Mouse (Mus musculus) adrenal gland, adult 8-10 months (tissue): Measurements from ENCODE around the gene Adprhl2. TPM values are rescaled to one million over a fixed set of nuclear protein-coding genes. Genes with fewer than 3 reads are reported as not detected.
A peak's percentile ranks its signal among the peaks of the same experiment; 100 is the strongest.

Experiments
- DNase-seq: peaks from one replicate; pipeline ENCODE4 v3.0.0; 2022
- total RNA-seq, 4 experiments: library from RNA; stranded (reverse); gene quantifications; 2 replicates each; pipeline ENCODE4 v1.2.4; 2022

Gene Adprhl2
- total RNA-seq, 4 experiments from 2014 or later = 35.8 to 37.8 (median 37.2) TPM

DNA sequence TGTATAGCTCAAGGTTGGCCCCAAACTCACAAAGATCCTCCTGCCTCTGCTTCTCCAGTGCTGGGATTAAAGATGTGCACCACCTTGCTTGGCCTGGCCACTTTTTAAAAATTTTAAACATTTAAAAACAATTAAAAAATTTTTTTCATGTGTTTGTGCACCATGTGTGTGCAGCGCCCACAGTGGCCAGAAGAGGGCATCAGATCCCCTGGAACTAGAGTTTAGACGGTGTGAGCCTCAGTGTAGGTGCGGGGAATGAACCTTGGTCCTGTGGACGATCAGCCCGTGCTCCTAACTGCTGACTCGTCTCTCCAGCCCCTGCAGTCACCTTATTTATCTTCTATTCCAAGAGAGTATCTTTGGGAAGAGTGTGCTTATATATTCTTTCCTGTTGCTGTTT is 15.4 kb downstream of the Adprhl2 start:
- no peak for DNase-seq

DNA sequence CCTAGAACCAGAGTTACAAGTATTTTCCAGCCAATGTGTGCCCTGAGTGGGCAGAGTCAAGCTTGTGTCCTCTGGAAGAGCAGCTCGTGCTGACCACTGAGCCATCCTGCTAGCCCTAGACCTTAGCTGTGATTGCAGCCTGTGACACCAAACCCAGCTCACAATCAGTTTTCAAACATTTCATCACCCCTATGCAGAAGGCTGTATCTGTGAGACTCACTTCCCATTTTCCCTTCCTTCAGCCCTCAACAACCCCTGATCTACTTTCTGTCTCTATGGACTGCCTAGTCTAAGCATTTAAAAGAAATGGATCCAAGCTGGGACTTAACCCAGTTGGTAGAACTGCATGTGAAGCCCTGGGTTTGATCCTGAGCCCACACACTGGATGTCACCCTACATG is 16.1 kb downstream of the Adprhl2 start:
- no peak for DNase-seq

DNA sequence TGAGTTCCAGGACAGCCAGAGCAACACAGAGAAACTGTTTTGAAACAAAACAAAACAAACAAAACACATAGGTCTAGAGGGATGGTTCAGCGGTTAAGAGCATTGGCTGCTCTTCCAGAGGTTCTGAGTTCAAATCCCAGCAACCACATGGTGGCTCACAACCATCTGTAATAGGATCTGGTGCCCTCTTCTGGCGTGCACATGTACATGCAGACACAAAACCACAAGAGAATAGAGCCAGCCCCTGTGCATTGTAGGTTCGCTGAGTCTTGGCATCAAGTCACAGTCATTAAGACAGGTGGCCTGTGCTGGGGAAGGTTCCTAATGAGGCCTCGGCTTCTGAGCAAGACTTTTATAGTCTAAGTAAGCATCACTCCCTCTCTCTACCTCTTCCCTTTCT is 17.6 kb downstream of the Adprhl2 start:
- DNase-seq = no peak

DNA sequence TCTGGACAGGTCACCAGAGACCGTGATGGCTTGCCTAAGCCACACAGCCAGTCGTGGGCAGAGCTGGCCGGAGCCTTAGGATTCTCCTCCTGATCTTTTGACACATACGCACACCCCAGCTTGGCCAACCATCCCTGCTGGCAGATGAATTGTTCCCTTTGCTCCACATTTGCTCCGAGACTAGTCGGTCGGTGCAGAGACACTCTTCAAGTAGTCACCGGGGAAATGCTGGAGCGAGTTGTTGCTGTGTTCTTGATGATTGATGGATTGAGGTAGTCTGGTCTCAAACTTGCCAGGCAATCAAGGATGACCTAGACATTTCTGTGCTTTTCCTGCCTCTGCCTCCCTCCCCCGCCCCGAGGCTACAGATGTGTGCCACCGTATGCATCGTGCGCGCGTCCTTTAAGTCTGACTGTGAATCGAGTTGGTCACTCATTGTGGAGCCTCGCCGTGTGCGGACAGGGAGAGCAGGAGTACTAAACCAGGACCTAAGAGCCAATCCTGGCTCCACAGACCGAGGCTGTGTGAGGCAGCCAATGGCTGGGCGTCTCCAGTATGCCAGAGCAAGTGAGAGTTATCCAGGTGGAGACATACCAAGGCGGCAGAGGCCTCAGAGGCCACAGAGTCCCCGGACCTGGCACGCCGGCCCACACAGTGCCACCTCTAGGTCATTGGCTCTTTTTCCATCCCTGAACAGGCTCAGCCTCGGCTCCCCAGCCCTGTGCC is 19.8 kb downstream of the Adprhl2 start:
- no peak for DNase-seq

DNA sequence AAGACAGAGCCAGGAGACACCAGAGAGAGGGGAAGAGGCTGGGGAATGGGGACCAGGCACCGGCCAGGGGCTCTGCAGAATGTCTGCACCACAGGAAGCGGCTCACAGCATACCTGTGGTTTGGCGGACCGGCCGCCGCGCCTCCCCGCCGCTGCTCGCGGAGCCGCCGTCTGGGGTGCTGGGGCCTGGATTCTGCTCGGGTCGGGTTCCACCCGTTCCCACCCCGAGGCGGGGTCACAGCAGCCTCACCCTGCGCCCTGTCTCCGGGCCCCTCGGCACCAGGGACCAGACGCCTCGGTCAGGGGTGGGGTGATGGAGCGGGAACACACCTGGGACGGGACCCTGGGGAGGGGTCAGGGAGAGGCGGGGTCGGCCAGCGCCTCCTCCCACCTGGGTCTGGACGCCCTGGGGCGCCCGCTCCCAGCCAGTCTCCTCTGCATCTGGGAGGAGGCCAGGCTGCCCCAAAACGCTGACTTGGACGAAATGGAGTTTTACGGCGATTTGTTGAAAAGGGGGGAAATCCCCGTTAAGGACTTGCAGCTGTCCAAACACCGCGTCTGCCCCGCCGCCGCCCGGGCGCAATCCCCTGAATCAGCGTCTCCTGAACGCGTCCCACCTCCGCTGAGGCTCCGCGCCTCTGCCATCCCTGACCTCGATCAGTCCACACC is 20.5 kb downstream of the Adprhl2 start:
- DNase-seq = no peak

DNA sequence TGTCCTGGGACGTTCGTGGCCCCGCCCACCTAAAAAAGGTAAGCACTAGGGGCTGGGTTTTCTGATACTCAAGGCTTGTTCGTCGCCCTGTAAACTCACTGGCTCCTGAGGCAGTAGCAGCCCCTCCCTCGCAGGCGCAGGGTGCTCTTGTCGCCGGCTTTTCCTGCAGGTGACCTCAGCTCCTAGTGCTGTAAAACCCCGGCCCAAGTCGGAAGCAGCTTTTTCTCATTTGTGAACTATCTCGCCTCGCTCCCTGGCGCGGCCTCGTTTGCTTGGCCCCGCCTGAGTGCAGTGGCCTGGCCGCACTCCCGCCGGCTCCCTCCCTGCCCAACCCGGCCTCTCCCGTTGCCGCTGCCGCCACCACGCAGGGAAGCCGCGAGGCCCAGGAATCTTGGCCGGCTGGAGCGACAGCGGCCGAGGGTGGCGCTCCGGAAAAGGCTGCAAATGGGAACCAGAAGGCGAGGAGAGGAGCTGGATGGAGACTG is 24.8 kb downstream of the Adprhl2 start:
- no peak for DNase-seq

DNA sequence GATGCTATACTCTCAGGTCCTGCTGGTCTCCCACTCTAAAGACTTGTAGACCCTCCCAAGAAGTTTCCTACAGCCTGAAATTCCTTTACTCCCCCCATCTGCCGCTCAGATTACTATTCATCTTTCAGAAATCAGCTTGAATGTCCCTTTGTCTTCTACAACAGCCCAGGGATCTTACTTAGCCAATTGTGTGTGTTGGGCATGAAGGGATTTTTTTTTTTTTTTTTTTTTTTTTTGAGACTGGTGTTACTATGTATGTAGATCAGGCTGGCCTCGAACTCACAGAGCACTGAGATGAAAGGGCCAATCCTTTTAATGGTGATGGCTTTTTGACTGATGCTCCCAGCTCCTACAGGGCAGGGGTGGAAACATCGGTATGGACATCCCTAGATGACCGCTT is 25.6 kb downstream of the Adprhl2 start:
- no peak for DNase-seq

DNA sequence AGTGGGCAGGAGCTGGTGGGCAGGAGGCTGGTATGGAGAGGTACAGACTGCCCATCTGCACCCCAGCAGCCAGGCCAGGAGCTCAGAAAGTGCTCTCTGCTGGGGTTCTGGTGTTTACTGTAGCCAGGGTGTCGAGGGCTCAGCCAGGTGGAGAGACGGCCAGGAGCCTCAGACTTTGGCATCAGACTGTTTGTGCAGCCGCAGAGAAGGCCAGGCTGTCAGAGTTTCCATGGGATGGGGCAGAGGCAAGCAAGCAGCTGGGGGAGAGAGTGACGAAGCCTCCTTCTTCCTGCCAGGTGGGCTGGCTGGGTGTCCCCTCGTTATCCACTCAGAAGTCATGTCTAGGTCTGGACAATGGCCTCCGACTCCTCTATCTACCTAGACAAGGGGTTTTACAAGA is 26.4 kb downstream of the Adprhl2 start:
- DNase-seq = no peak

DNA sequence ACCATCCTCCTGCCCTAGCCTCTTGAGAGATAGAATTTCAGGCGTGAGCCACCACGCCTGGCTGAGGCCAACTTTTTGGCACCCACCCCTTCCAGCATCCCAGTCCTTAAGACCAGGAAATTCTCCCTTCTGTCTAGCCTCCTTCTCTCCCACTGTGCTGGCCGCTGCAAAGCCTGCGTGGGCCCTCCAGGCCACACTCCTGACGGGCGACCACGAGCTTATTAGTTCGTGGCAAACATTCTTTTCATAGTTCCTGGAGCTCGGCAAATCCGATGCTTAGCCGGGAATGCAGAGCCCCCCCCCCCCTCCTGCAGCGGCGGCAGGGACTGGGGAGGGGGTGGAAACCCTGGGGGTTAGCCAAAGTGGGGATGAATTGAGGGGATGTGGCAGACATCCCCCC is 30.3 kb downstream of the Adprhl2 start:
- no peak for DNase-seq

DNA sequence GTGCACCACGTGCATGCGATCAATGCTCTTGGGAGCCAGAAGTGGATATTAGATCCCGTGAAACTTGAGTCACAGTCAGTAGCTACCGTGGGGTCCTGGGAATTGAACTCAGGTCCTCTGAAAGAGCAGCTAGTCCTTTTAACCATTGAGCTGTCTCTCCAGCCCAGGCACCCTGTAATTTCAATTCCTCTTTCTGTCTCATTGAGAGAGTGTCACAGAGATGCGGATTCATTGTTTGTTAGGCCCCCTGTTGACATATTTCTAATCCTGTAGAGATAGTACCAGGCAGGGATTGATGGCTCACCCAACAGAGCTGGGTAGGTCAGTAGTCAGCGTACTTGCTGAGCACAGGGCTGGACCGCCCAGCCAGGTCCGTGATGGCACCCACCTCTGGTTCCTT is 31.2 kb downstream of the Adprhl2 start:
- no peak for DNase-seq

DNA sequence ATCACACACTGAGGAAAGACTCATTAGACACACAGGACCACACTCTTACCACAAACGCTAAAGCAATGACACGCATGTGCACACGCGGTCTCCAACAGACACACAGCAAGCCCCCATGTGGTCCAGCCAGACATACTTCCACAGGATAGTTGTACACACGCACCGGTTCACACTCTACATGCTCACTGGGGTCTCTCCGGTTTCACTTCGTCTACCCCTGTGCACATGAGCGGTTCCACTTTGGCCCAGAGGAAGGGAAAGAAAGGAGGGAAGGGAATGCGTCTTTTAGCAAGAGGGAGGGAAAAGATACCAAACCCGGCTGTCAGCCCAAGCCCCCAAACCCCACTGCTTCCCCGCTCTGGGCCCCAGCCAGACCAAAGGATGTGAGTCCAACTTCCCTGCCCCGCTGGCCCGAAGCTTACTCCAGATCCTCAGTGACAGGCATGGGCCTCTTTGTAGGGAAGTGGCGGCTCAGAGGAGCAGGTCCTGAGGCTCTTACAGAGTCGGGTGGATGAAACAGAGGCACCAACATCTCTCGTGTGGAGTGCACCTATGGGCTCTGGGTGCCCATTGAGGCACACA is 33.3 kb downstream of the Adprhl2 start:
- no peak for DNase-seq

DNA sequence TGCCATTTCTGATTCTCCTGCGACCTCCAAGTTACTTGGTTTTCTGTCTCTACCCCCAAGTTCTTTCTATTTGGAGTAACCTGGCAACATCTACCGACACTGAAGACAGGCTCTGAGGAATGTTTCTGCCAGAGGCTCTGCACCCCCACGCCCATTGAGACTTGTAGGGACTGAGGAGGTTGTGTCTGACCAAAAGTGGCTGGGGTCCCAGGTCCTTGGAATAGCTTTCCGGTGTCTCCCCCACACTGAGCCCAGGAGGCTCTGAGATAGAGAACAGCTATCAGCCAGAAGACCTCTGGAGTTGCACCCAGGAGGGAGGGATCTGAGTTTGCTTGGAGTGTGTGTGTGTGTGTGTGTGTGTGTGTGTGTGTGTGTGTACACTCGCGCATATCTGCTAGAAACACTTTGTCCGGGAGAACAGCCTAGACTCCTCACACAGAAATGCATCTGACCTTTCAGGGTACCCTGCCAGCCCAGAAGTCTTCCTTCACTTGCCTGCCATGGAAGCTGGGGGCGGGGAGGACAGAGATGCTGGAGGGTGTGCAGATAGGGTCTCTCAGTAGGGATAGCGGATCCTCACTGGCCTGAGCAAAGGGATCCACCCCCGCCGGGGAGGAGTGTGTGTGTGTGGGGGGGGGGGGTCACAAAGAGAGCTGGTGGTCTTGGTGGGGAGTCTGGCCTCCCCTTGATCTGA is 34.1 kb downstream of the Adprhl2 start:
- DNase-seq = no peak

DNA sequence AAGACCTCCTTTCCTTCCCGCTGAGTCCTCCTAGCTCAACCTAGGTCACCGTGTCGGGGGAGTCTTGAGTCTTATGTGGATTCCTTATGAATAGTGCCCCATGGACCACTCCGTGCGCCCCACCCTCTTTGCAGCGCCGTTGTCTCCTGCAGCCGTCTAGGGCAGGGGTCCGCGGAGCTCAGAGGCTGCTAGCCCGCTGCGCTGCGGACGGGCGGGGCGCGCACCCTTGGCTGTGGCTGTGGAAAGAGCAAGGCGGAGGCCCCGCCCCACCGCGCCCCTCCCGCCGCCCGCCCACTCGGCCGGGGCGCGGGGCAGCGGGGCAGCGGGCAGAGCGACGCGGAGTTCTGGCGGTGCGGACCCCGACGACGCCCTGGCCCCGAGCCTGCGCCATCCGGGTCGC is 35.0 kb downstream of the Adprhl2 start, which contains the start of gene Col8a2:
Gene Col8a2, plus strand, starts transcription at position 302 of the 400 bp plus-strand sequence.
- DNase-seq = no peak

DNA sequence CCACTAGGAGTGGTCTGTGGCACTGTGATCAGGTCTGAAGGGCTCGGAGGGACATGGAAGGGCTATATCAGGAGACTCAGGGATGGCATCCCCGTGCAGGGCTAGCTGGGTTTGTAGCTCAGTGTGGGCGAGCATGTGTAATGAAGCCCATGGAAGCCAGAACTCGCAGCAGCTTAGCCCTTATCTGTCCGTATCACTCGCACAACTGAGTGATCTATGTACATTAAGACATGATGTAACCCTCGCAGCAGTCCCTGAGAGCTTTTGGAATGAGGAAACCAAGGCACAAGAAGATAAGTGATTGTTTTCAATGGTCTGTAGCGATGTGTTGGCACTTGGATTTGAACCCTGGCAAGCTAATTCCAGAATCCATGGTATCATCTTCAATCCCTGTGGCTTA is 37.9 kb downstream of the Adprhl2 start:
- DNase-seq = no peak

DNA sequence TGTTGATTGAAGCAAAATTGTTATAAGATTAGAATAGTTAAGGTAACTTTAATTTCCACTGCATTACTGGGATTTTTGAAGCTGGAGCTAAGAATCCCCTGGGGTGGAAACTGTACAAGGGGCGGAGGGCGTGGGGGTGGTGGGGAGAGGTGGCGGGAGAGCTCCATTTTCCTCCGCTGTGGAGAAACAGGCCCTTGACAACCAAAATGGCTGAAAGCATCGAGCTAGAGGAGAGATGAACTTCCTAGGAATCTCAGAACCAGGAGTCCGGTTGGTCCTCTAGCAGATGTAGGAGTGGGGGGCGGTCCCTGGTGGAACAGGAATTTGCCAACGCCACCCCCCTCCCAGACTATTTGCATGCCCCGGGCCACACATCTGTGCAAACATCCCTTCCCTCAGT is 39.8 kb downstream of the Adprhl2 start:
- no peak for DNase-seq

DNA sequence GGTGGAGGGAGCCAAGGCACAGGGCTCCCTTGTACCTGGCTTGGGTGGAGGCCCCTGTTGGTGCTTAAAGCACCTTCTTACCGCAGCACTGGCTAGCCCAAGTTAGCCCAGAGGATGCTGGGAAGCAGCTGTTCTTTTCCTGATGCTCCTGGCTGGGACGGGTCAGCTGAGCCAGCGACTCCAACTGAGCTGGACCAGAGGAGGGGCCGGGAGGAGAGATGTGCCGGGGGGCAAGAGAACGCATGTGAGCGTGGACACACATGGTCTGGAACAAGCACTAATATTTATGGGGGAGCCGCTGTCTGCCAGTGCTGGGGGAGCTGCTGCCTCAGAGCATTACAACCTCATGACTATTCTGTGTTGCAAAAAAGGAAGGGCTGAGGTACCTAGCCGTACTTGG is 42.5 kb downstream of the Adprhl2 start:
- no peak for DNase-seq

DNA sequence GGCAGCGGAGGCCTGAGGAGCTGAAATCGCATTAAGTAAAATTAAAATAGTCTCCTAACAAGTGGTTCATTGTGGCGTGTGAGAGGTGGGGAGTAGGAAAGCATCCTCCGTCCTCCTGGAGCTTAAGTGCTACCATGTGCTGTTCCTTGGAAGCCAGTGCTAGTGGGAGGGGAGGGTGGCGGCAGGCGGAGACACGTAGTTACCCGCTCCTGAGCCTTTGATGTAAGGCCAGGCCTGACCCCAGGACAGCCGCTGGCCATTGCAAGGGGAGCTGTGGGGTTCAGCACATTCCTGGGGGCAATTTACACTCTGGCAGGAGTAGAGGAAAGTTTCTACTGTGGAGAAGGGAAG is 43.0 kb downstream of the Adprhl2 start:
- no peak for DNase-seq

DNA sequence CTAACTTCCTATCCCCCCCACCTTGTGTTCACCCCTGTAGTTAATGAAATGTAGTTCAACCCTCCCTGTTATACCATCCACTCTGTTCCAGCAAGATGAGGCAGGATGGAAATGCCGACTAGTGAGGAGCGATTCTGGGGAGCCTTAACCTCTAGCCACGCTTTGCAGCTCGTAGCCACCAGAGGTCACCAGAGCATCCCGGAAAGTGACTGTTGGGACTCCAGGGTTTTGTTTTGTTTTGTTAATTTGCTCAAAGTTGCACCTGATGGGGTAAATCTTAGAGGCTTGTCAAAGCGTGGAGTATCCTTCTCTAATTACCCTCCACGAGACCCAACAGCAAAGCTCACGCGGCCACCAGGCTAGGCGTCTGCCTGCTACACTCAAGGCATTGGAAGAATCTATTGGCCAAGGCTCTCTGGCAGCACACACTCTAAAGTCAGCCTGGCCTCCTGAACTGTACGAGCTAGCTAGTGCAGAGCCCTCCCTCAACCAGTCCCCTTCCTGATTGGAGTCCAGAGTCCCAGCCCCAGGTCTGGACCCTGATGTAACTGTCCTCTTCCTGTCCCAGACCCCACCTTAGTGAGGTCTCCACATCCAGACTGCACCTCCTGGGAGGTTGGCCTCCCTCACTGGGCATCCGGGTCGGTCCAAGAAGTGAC is 43.5 kb downstream of the Adprhl2 start:
- DNase-seq = no peak

DNA sequence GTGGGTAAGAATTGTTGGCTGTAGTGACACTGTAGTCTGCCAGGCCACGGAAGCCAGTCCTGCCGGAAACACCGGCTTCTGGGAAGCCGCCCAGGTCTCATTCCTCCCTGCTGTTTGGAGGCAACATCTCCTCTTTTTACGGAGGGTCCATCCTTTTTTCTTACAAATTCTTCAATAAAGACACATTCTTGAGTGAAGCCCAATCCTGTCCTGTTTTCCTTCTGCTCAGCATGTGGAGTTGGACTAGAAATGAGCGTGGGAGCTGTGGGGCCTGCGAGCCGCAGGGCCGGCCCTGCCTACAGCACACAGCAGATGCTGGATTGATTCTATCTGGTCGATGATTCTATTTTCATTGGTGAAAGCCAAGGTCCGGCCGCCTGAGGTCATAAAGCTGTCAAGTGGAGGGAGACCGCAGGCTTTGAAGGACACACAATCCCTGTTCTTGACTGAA is 45.8 kb downstream of the Adprhl2 start:
- peak; percentile 68 for DNase-seq

DNA sequence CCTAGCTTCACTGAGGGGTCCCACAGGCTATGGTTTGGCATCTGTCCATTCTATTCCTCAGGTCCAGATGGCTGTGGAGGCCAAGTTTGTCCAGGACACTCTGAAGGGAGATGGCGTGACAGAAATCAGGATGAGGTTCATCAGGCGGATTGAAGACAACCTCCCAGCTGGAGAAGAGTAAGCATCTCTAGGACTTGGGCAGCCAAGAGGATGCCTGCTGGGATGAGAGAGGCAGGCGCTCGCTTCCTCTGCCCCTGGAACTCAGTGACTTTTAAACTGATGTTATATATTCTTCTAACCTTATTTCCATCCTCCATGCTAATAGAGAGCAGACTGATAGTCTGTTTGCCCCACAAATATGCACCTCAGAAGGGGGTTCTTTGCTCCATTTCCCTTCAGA is 46.4 kb downstream of the Adprhl2 start:
- no peak for DNase-seq

DNA sequence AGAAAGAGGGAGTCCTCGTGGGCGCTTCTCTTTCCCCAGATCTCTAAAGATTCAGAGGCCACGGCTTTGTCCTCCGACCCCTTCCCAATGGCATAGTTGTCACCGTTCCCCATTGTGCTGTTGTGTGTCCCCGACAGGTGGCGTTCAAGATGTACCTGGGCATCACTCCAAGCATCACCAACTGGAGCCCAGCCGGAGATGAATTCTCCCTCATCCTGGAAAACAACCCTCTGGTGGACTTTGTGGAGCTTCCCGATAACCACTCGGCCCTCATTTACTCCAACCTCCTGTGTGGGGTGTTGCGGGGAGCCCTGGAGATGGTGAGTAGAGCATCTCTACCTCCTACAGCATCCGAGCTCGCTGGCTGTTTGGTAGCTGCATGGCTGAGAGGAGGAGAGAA is 47.8 kb downstream of the Adprhl2 start:
- no peak for DNase-seq

DNA sequence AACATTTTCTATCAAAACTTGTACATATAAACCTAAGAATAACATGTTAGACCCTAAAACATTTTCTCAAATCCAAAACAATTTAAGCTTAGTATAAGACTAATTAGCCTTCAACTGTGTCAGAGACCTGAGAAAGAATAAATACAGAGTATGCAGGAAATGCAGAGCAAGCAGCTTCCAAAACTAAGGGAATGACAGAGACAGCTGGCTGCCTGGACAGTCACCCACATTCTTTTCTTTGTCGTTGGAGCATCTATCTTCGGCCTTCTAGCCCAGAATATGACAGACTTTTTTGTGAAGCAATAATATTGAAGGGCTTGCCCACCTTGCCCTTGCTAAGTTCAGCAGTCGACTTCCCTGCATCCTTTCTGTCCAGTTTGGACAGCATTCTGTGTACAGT is 52.2 kb downstream of the Adprhl2 start:
- DNase-seq = no peak
